Mouse (Mus musculus): ENCODE measurements around the gene Stoml2. TPM values are rescaled to one million over a fixed set of nuclear protein-coding genes. Genes with fewer than 3 reads are reported as not detected.

Gene Stoml2
- polyA plus RNA-seq (2014; fragmentation: Nextera tagmentation; extraction: Ambion mirVana), result 353 and 454 TPM in 2 replicates

DNA sequence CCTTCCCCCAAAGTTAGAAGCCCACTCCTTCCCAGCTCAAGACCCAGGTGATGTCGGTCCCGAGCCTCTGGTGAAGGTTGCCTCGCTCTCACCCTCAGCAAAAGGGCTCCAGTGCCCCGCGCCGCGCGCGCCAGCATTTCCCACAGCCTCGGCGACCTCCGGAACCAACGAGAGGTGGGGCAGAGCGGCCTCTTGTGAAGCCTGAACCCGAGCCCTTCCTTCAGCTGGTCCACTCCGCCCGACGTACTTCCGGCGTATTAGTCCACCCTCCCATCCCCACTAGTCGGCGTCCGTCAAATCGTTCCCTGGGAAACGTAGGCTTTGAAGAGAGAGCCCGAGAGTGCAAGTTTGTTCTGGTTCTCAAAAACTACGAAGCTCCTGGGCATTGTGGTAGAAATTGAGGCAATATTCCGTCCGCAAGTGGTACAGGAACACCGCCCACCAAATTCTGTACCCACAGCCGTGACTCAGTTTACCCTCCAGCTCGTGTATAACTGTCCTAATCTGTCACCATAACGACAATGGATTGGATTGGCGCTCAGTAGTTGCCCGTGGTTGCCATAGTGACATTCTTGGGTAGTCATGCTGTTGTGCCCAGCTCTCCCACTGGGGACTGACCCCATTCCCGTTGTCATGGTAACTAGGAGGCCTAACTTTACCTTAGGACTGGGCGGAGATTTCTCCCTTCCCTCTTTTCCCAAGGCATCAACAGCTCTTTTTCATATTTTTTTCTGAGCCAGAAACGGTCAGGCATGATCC, at the start of gene Stoml2:
Gene Stoml2, minus strand, starts transcription at position 474 of the 759 bp plus-strand sequence.
- Histone ChIP-seq H3K9ac (ENCODE audit: low read depth, low read length) (peak within 1 kb of the TSS; percentile 93), H3K27ac (ENCODE audit: low read depth, low read length) (peak within 1 kb of the TSS; percentile 83), H3K4me3 (ENCODE audit: low read length) (peak within 1 kb of the TSS; percentile 89), H3K36me3 (ENCODE audit: control insufficient read depth, insufficient read depth, low read length) (peaks cover 51% of the 10 kb centered on the region), H3K27me3 (ENCODE audit: control insufficient read depth, insufficient read depth, low read length) (no peaks in the 10 kb centered on the region), H3K9me3 (ENCODE audit: control insufficient read depth, low read length) (no peaks in the 10 kb centered on the region), H3K4me1 (ENCODE audit: control insufficient read depth, insufficient read depth, low read length) (peaks cover 11% of the 10 kb centered on the region), H3K4me2 (replicated peaks; ENCODE audit: low read depth, low read length) (peak within 1 kb of the TSS; percentile 87)
- WGBS, result 2% methylated on average over 38 of the region's 38 CpGs
- peak; percentile 96 for ATAC-seq (ENCODE audit: low FRiP score, low TSS enrichment)

GRCm38 (mm10) chr4:43078071-43078718, 46.7 kb upstream of the Stoml2 start:
- Histone ChIP-seq H3K9ac (ENCODE audit: low read depth, low read length) (no peak overlapping the region), H3K9me3 (ENCODE audit: control insufficient read depth, low read length) (no peaks in the 10 kb centered on the region), H3K4me3 (ENCODE audit: low read length) (no peak overlapping the region), H3K4me1 (ENCODE audit: control insufficient read depth, insufficient read depth, low read length) (no peaks in the 10 kb centered on the region), H3K27me3 (ENCODE audit: control insufficient read depth, insufficient read depth, low read length) (no peaks in the 10 kb centered on the region), H3K4me2 (replicated peaks; ENCODE audit: low read depth, low read length) (no peak overlapping the region), H3K36me3 (ENCODE audit: control insufficient read depth, insufficient read depth, low read length) (no peaks in the 10 kb centered on the region), H3K27ac (ENCODE audit: low read depth, low read length) (no peak overlapping the region)
- WGBS, result 37% methylated on average over 7 of the region's 7 CpGs
- peak; percentile 71 for ATAC-seq (ENCODE audit: low FRiP score, low TSS enrichment)

- 0 out of 2 replicates have a peak, but pooled peaks have one; percentile 39 for ATAC-seq (ENCODE audit: low FRiP score, low TSS enrichment)
- Histone ChIP-seq H3K27me3 (ENCODE audit: control insufficient read depth, insufficient read depth, low read length) (no peaks in the 10 kb centered on the region), H3K27ac (ENCODE audit: low read depth, low read length) (no peak overlapping the region), H3K36me3 (ENCODE audit: control insufficient read depth, insufficient read depth, low read length) (no peaks in the 10 kb centered on the region), H3K4me2 (replicated peaks; ENCODE audit: low read depth, low read length) (no peak overlapping the region), H3K4me1 (ENCODE audit: control insufficient read depth, insufficient read depth, low read length) (no peaks in the 10 kb centered on the region), H3K4me3 (ENCODE audit: low read length) (no peak overlapping the region), H3K9me3 (ENCODE audit: control insufficient read depth, low read length) (no peaks in the 10 kb centered on the region), H3K9ac (ENCODE audit: low read depth, low read length) (no peak overlapping the region)
Observed at GRCm38 (mm10) chr4:43074923-43075322, 43.4 kb upstream of the Stoml2 start.

DNA sequence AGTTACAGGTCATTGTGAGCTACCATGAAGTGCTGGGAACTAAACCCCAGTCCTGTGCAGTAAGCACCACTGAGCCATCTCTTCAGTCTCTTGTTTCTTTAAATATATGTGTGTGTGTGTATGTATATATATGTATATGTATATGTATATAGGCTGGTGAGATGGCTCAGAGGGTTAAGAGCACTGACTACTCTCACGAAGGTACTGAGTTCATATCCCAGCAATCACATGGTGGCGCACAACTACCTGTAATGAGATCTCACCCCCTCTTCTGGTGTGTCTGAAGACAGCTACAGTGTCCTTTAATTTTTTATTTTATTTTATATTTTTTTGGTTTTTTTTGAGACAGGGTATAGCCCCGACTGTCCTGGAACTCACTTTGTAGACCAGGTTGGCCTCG, 34.0 kb upstream of the Stoml2 start:
- Histone ChIP-seq H3K27me3 (ENCODE audit: control insufficient read depth, insufficient read depth, low read length) (0 out of 2 replicates have a peak, but pooled peaks cover 2% of the 10 kb centered on the region), H3K4me1 (ENCODE audit: control insufficient read depth, insufficient read depth, low read length) (no peaks in the 10 kb centered on the region), H3K4me3 (ENCODE audit: low read length) (no peak overlapping the region), H3K36me3 (ENCODE audit: control insufficient read depth, insufficient read depth, low read length) (no peaks in the 10 kb centered on the region), H3K27ac (ENCODE audit: low read depth, low read length) (no peak overlapping the region), H3K4me2 (replicated peaks; ENCODE audit: low read depth, low read length) (no peak overlapping the region), H3K9ac (ENCODE audit: low read depth, low read length) (no peak overlapping the region), H3K9me3 (ENCODE audit: control insufficient read depth, low read length) (no peaks in the 10 kb centered on the region)
- ATAC-seq (ENCODE audit: low FRiP score, low TSS enrichment), result no peak
- 91% methylated on average over 4 of the region's 4 CpGs for WGBS

DNA sequence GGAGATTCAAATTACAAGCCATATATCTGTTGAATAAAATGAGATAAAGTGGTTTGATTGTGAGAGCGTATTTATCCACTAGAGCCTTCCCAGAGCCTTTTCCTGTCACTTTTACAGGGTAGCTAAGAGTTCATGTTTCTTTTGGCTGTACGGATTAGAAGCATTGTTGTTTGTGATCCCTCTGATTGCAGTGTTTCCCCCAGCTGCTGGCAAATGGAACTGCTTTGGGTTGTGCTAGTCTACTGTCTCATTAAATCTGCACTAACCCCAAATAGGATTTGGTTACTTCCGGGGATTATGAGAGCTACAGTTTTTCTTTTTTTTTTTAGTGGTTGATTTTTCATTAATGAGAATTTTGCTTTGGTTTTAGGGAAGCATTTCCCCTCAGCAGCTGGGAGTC, 28.8 kb upstream of the Stoml2 start:
- Histone ChIP-seq H3K9me3 (ENCODE audit: control insufficient read depth, low read length) (no peaks in the 10 kb centered on the region), H3K27me3 (ENCODE audit: control insufficient read depth, insufficient read depth, low read length) (peaks cover 2% of the 10 kb centered on the region; the same call in 1 of the 2 replicates), H3K9ac (ENCODE audit: low read depth, low read length) (no peak overlapping the region), H3K4me1 (ENCODE audit: control insufficient read depth, insufficient read depth, low read length) (0 out of 2 replicates have a peak, but pooled peaks cover 4% of the 10 kb centered on the region), H3K27ac (ENCODE audit: low read depth, low read length) (no peak overlapping the region), H3K36me3 (ENCODE audit: control insufficient read depth, insufficient read depth, low read length) (no peaks in the 10 kb centered on the region), H3K4me2 (replicated peaks; ENCODE audit: low read depth, low read length) (no peak overlapping the region), H3K4me3 (ENCODE audit: low read length) (peak overlapping the region; percentile 60; the same call in 1 of the 2 replicates)
- no peak for ATAC-seq (ENCODE audit: low FRiP score, low TSS enrichment)
- 26% methylated on average over 3 of the region's 3 CpGs for WGBS

- peak overlapping the region; percentile 60 for H3K4me3 ChIP-seq (ENCODE audit: low read length)
- no peaks in the 10 kb centered on the region for H3K9me3 ChIP-seq (ENCODE audit: control insufficient read depth, low read length)
- 0 out of 2 replicates have a peak, but pooled peaks cover 4% of the 10 kb centered on the region for H3K4me1 ChIP-seq (ENCODE audit: control insufficient read depth, insufficient read depth, low read length)
- H3K27me3 ChIP-seq (ENCODE audit: control insufficient read depth, insufficient read depth, low read length), result peaks cover 2% of the 10 kb centered on the region; the same call in 1 of the 2 replicates
- no peak overlapping the region for H3K9ac ChIP-seq (ENCODE audit: low read depth, low read length)
- no peaks in the 10 kb centered on the region for H3K36me3 ChIP-seq (ENCODE audit: control insufficient read depth, insufficient read depth, low read length)
- H3K4me2 ChIP-seq (replicated peaks; ENCODE audit: low read depth, low read length), result peak overlapping the region; percentile 78
- ATAC-seq (ENCODE audit: low FRiP score, low TSS enrichment), result no peak
- 40% methylated on average over 3 of the region's 3 CpGs for WGBS
- no peak overlapping the region for H3K27ac ChIP-seq (ENCODE audit: low read depth, low read length)
Observed at GRCm38 (mm10) chr4:43059697-43060096, 28.2 kb upstream of the Stoml2 start.

GRCm38 (mm10) chr4:43058753-43059654, 27.5 kb upstream of the Stoml2 start, which contains the start of gene Unc13b:
Gene Unc13b (plus strand): TSS chr4:43058953.
- Histone ChIP-seq H3K9ac (ENCODE audit: low read depth, low read length) (peak within 1 kb of the TSS; percentile 70), H3K9me3 (ENCODE audit: control insufficient read depth, low read length) (no peaks in the 10 kb centered on the region), H3K27me3 (ENCODE audit: control insufficient read depth, insufficient read depth, low read length) (peaks cover 2% of the 10 kb centered on the region; the same call in 1 of the 2 replicates), H3K4me3 (ENCODE audit: low read length) (peak within 1 kb of the TSS; percentile 60), H3K36me3 (ENCODE audit: control insufficient read depth, insufficient read depth, low read length) (no peaks in the 10 kb centered on the region), H3K4me2 (replicated peaks; ENCODE audit: low read depth, low read length) (peak within 1 kb of the TSS; percentile 78), H3K27ac (ENCODE audit: low read depth, low read length) (no peak within 1 kb of the TSS), H3K4me1 (ENCODE audit: control insufficient read depth, insufficient read depth, low read length) (0 out of 2 replicates have a peak, but pooled peaks cover 4% of the 10 kb centered on the region)
- peak; percentile 96 for ATAC-seq (ENCODE audit: low FRiP score, low TSS enrichment)
- under 1% methylated on average over 85 of the region's 90 CpGs for WGBS

GRCm38 (mm10) chr4:43058392-43058752, 26.9 kb upstream of the Stoml2 start:
- 23% methylated on average over 8 of the region's 8 CpGs for WGBS
- no peak overlapping the region for H3K9ac ChIP-seq (ENCODE audit: low read depth, low read length)
- ATAC-seq (ENCODE audit: low FRiP score, low TSS enrichment), result 0 out of 2 replicates have a peak, but pooled peaks have one; percentile 3

More at GRCm38 (mm10) chr4:43058392-43058752, 26.9 kb upstream of the Stoml2 start:
- peak overlapping the region; percentile 78 for H3K4me2 ChIP-seq (replicated peaks; ENCODE audit: low read depth, low read length)
- H3K27ac ChIP-seq (ENCODE audit: low read depth, low read length), result no peak overlapping the region
- no peaks in the 10 kb centered on the region for H3K9me3 ChIP-seq (ENCODE audit: control insufficient read depth, low read length)
- H3K4me1 ChIP-seq (ENCODE audit: control insufficient read depth, insufficient read depth, low read length), result 0 out of 2 replicates have a peak, but pooled peaks cover 4% of the 10 kb centered on the region
- peaks cover 2% of the 10 kb centered on the region; the same call in 1 of the 2 replicates for H3K27me3 ChIP-seq (ENCODE audit: control insufficient read depth, insufficient read depth, low read length)
- H3K4me3 ChIP-seq (ENCODE audit: low read length), result peak overlapping the region; percentile 60
- H3K36me3 ChIP-seq (ENCODE audit: control insufficient read depth, insufficient read depth, low read length), result no peaks in the 10 kb centered on the region
